Mouse (Mus musculus) ovary, adult 18-20 months (tissue): ENCODE results near the gene Mex3d.
A peak's percentile ranks its signal among the peaks of the same experiment; 100 is the strongest.
"Not testable (repeated sequence)": the region's sequence is repeated elsewhere in the genome, so short reads cannot be mapped to it uniquely, and the experiment has no call there.

Experiments used
- DNase-seq: peaks from one replicate; pipeline ENCODE4 v3.0.0; 2022; ENCODE audit warnings: low spot score, mixed read lengths

The Mex3d gene

DNA sequence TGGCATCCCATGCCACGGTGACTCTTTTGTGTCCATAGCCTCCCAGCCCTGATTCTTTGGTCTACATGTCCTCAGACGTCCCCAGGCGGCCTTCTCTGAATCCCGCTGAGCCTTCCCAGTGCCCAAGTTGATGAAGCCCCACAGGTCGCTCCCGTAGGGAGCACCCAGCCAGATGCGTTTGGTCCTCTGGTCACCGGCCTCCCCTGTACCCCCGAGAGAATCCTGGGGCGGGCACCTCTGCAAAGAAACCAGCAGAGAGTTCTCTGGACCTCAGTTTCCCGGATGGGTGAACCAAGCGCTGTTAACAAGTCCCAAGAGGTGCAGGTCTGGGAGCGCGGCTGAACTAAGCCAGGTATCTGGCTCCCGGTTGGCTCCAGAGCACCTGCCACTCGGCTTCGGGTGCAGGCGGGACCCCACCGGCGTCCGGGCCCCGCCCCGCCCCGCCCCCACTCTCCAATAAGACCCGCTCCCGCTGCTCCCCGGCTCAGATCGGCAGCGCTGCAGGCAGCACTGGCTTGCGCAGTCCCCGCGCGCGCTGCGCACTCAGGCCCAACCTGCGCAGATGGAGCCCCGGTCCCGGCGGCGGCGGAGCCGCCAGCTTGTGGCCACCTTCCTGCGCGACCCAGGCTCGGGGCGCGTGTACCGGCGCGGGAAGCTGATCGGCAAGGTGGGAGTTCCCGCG, 31.3 kb downstream of the Mex3d start, which contains the start of gene Plk5:
Plk5 (plus strand) TSS at position 459 of the 682 bp plus-strand sequence.
- no peak for DNase-seq

DNA sequence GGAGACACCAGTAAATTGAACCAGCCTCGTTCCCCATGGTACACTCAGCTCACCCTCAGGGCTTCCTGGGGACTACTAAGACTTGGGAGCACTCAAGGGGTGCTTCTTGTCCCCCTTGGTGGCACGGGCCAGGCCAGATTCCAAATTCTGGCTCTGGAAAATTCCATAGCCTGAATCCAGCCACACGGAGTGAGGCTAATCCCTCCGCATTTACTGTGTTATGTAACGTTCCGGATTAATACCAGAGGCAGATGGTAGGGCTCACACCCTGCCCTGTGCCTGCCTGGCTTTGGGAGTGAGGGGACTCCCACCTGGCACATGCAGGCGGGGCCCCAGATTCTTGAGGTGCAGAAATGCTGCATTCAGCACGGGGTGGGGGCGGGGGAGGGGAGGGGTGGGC, 32.0 kb downstream of the Mex3d start:
- no peak for DNase-seq

DNA sequence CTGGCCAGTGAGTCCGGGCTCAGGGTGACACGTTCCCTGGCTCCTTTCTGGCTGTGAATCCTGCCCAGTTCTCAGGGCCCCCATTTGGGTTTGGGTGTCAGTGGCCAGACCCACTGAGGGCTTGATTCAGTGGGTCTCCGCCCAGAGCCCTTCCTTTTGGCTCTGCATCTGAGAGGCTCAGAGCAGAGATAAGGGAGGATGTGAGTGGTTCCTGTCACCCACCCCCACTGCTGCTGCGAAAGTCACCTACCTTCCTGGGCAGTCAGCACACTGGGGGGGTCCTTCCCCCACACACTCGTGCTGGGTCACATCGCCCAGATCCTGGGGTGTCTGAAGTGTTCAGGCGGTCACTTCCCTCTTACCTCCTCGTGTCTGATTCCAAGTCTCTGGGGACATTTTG, 34.7 kb downstream of the Mex3d start:
- no peak for DNase-seq

DNA sequence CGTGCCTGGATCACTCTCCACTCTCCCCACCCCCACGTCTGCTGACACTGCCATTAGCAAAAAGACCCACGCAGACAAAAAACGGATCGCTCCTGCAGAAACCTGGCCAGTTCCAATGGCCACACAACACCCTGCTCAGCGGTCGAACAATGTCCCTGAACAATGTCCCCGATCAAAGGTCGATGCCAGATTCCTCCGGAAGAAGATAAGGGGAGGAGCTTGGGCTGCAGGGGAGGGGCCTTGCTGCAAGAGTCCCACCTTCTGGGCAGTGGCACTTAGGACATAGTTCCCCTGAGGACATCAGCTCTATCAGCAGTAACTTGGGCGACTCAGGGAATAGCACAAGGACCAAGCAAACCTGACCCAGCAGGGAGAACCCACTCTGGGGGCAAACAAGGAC, 35.6 kb downstream of the Mex3d start:
- DNase-seq, result no peak

DNA sequence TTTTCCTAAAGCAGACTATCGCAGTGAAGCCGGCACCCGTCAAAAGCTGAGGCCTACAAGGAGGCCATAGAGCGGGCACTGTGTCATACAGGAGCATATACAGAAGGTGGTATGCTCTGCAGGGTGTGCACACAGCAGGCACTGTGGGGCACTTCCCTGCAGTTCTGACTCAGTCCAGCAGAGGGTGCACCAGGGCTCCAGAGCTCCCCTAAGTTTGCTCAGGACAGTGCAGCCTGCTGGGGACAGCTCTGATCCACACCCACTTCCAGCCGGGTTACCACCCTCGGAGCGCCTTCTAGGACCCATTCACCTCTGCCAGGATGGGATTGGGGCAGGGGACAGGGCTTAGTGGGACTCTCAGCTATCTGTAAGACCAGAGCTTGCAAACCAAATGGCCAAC, 37.2 kb downstream of the Mex3d start:
- peak; percentile 51 for DNase-seq

DNA sequence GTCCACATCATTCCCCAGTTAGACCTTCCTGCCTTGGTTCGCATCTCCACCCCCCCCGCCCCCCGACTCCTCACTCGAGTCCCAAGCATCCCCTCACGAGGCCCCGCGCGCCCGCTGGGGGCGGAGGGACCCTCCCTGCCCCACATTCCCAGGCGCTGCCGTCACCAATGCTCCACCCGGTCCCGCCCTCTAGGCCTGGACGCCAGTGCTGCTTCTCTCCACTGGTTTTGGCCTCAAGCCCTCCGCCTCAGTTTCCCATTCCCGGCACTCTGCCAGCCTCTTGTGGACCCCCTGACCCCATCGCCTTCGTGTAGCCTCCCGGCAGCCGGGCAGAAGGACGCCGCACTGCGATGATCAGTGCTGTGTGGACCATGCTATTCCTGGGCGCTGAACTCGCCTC, 38.5 kb downstream of the Mex3d start:
- no peak for DNase-seq

DNA sequence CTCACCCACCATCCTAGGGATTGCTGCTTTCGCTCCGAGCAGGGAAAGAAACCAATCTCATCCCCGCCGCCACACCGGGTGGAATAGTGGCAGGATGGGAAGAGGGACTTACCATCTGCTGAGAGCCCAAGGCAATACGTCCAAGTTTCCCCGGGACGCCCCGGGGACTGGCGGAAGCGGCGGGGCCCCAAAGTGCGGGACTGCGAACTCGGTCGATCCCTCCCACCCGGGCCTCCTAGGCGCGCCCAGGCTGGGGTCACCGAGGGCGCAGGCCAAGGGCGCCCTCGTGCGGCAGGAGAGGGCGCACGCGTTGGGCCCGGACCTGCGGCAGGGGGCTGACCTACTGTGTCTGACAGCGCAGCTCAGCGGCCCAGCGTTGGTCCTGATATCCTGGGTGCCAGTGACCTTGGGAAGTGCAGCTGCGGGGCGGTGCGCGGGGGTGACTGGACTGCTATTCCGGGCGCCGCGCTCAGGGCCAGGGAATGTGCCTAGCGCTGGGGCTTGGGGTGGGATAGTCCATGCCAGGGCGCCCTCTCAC, 39.1 kb downstream of the Mex3d start, which contains the start of gene Adamtsl5:
Adamtsl5 (minus strand) TSS at position 169 of the 538 bp plus-strand sequence.
- DNase-seq, result no peak

DNA sequence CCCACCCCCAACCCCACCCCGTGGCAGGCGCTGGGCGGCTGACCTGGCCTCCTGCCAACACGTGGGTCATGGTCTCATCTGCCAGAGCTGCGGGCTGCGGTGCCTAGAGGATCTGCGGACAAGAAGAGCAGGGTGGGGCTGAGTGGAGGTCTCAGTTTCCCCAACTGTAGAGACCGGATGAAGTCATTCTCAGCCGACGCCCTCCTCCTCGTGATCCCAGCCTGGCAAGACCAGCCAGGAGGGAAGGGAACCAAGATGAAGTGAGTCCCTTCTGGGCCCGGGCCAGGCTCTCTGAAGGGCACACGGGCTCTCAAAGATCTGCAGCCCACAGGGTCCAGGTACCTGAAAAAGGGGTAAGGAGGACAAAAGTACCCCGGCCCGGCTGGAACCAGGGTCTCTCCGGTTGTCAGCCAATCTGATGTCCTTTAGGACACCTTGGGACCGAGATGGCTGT, 39.9 kb downstream of the Mex3d start:
- no peak for DNase-seq

DNA sequence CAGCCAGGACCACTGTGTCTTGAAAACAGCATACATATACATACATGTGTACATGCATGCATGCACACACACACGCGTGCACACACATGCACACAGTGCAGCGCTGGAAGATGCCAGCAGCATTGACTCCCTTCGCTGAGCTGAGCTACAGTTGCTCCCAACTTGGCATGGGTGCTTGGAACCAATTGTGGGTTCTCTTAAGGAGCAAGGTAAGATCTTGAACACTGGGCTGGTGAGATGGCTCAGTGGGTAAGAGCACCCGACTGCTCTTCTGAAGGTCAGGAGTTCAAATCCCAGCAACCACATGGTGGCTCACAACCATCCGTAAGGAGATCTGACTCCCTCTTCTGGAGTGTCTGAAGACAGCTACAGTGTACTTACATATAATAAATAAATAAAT, 41.5 kb downstream of the Mex3d start:
- not testable (repeated sequence) for DNase-seq

DNA sequence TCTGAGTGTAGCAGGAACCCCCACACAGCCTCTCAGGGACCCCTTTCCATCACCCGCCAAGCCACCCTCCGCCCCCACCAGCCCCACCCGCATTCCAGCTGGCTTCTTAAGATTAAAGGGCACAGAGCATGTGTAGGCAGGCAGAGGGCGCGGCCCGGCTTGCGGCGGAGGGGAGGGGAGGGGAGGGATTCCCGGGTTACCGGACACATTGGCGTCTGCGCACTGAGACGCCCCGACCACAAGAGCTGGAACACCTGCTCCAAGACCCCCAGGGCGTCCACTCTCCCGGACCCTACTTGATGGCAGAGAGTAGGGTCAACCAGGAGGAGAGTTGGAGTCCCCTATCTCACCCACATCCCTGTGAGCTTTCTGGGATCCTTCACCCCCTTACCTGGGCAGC, 42.3 kb downstream of the Mex3d start:
- no peak for DNase-seq

DNA sequence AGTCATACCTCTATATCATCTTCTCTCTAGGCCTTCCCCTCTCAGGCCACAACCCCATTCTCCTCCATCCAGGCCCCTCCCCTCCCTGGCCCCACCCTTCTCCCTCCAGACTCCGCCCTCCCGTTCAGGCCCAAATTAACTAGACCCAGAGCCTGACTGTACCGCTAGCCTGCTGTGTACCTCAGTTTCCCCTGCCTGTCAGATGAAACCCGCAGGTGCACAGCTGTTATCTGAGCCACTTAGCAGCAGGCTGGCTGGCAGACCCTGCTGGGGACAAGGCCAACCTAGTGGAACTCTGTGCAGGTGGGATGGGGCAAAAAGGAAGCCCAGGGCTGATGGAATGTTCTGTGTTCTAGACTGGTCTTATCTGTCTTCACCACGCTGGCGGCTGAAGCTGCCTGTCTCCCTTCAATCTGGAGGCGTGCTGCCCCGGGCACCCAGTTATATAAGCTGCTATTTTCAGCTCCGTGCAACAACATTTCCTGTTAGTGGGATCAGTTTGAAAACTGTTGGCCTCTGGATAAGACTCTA, 43.3 kb downstream of the Mex3d start:
- DNase-seq, result no peak

DNA sequence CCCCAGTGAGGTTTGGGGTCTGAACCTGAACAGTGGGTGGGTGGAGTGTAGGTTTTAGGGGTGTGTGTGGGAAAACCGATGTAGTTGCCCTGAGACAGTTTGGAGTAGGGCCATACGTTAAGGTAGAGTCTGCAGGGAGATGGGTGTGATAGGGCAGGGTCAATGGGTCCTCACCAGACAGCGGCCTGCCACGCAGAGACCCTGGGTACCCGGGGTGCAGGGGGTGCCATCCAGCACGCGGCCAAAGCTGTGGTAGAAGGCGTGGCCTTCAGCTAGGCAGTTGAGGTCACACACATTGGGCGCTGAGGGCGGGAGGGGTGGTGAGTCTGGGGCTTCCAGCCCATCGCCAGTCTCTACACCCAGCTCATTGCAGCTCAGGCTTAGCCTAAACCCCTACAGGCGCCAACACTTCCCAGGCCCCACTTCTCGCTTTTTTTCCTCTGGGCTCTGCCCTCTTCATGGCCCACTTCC, 44.0 kb downstream of the Mex3d start:
- no peak for DNase-seq

DNA sequence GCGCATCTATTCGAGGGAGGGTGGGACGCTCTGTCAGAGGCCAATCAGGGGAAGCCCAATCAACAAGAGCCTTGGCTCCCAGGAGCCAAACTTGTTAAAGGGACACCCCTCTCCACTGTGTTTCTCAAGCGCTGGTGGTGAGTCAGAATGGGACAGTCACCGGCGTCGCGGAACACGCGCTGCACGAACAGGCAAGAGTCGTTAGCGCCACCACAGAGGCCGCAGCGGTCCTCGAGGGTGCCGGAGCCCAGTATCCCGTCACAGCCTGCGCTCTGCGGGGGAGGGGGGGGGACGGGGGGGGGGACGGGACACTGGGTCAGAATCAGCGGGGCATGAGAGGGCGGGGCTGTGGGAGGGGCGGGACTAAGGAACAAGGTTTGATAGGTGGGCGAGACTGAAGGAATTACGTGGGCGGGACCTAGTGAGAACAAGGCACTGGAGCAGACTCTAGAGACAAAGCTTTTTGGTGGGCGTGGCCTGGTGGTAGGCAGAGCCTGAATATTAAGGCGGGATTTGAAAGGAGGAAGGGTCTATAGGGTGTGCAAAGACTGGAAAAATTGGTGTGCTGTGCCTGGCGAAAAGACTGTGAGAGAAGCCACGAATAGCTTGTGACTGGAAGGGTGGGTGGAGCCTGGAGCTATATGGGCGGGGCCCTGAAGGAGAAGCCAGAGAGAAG, 44.6 kb downstream of the Mex3d start:
- no peak for DNase-seq

DNA sequence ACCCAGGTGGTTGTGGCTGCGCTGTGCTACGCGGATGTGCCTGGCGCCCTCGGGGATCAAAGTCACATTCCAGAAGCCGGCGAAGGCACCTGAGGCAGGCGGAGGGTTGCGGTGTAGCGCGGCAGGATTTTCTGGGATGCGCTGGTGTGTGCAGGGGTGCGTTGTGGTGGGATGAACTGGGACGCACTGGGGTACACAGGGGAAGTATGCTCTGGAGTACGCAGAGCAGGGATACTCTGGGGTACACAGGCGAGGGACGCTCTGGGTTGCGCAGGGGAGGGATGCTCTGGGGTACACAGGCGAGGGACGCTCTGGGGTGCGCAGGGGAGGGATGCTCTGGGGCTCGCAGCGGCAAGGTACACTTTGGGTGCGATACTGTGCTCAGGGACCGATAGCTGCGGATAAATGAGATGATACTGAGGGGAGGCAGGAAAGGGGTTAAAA, 45.1 kb downstream of the Mex3d start:
- no peak for DNase-seq

DNA sequence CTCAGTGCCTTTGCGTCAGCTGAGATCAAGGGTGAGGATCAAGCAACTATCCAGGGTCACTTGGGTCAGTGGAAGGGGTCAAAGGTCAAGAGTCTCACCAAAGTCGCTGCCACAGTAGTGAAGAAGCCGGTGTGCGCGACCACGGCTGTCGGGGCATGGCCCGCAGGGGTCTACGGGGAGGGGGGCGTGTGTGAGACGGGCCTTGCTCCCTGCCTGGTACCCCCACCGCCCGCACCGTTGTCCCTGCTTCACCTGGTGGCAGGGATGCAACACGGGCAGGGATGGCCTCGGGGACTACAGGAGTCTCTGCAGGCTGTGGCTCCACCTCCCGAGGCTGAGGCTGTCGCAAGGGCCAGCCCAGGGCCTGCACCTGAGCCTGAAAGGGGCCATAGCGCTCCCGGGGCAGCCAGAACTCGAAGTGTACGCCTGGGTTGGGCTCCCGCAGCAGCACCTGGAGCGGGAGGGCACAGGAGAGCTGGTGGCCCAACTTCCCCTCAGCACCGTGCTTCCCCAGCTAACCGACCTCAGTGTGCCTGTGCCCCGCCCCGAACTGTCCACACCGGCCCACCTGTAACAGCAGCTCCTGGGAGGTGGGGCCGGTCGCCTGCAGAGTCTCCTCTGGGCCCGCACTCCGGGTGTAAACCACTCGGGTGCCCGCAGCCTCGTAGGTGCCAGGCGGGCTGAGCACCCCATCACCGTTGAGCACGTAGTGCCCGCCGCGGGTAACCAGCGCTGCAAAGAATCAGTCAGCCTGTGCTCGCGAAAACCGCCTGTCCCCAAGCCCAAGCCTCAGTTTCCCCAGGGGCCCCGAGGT, 45.8 kb downstream of the Mex3d start:
- no peak for DNase-seq

DNA sequence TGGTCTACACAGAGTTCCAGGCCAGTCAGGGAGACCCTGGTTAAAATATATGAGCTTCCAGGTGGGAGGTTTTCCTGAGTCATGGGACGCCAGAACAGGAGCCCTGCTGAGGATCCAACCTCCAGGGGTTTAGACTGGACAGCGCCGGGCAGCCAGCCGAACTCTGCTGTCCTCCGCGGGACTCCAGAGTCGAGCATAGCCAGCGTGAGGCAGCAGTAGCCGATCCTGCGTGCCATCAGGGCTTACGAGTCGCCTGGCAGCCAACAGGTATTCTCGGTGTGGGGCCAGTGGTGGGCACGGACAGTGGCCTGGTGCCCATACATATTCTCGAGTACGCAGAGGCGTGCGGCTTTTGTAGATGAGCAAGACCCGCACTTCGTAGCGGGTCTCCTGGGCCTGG, 46.4 kb downstream of the Mex3d start:
- DNase-seq, result no peak

DNA sequence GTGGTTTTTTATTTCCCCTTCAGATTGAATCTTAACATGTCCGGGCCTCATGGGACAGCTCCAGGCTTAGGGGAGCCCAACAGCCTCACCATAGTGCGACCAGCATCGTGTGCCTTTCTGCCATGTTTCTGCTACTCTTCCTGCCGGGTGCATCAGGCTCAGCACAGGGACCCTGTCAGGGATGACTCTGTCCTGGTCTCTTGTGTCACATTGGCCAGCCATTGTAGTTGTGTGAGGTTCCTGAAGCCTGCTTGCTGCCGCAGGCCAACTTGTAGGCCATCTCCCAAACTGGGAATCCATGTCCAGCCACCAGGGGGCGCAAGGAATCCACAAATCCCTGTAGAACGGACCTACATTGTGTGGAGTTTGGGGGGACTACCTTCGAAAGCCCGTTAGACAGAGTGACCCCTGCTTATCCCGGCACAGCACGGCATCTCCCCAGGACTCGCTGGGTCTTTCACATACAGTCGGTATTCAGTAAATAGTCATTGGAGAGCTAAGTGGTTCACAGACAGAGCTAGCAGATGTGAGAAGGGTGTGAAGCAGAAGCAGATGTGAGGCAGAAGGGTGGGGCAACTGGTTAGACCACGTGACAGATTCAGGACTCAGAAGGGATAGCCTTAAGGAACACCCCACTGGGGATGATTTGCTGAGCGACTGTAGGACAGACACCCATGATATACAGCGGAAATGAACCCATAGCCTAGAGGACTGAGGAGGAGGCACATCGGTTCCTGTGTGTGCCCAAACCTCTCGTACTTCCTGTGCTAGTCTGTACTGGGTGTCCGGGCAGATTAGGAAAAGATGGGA, 47.3 kb downstream of the Mex3d start:
- no peak for DNase-seq

DNA sequence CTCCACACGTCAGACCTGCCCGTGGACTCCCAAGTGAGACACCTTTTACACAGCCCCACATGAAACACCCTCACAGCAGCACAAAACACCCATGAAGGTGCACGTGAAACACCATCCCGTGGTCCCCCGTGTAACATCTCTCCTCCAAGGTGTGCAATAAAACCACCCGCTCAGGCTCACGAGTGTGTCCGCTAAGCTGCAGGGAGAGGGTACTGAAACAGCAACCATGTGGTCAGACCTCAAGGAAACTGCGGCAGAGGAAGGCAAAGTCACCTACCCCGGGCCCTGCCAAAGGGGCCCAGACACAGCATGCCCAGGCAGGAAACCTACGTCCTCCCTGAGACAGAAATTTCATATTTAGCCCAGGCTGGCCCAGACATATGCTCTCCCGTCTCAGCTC, 51.2 kb downstream of the Mex3d start:
- no peak for DNase-seq

DNA sequence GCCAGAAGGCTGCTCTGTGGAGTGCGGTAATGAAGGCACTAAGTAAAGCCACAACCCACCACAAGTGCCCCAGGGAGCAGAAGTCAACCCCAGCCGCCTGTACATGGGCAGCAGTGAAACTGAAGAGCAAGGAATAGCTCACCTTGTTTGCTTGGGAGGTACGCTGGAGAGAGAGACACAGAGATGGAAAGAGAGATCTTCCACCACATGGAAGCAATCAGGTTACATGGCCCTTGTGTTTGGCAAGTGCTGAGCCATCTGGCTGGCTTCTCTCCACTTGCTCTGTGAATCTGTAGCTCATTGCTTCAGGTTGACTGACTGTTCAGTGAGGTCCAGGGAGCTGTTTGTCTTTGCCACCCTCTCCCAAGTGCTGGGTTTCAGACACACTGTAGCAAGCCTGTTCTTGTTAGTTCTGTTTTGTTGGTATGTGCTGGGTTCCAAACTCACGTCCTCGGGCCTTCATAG, 54.9 kb downstream of the Mex3d start:
- DNase-seq, result no peak

DNA sequence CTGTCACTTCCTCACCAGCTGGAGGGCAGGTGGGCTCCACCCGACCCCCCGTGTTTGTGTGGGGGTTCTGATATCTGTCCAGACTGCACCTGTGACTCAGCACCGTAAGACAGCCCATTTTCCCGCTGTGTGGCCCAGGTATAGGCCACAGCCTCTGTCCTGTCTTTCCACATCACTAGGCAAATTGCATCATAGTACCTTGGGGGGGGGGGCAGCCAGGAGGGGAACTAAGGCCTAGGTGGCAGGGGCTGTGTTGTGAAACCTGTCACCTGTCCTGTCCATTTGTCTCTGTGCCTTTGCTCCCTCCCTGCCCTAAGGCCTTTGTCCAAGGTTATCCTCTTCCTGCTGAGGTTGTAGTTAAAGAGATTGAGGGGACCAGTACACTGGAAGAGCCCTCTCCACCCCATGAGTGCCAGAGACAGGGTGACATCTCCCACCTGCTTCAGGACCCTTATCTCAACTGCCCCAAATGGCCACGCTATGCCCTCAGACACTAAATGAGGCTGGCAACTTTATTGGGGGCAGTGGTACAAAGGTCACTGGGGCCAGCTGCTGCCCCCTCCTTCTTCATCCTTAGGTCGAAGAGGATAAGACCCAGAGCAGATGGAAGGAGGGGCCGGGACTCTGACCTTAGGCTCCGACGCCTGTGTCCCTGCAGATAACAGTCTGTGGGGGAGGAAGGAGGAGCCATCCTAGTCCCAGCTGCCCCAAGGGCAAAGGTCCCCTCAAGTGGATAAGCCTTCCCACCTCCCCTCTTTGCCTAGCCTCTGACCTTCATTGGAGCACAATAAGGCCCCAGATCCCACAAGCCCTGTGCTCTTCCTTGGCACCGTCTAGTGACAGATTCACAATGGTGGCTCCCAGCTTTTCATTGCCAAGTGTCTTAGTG, 55.6 kb downstream of the Mex3d start:
- no peak for DNase-seq
